Mouse (Mus musculus): ENCODE measurements around the gene Auh. TPM values are rescaled to one million over a fixed set of nuclear protein-coding genes. Genes with fewer than 3 reads are reported as not detected.

Auh gene
- polyA plus RNA-seq, 1 experiment from 2014 or later, result 61.7 TPM

DNA sequence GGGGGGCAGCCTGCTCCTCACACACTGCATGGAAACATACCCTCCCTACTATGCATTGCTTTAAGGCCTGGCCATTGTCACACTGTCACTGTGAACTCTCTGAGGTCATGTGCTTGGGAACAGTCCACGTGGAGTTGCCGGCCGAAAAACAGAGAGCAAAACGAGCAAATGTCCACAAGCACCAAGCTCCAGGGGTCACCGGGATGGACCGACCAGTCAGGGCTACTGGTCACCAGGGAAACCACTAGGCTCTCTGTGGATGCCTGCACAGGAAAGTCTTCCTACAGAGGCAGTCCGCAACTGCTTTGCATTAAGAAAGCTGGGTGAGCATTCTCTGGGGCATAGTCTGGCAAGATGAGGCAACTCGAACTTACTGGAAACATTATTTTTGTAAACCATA, 82.0 kb downstream of the Auh start:
- no peak for ATAC-seq (replicated peaks; ENCODE audit: extremely low read depth, insufficient read depth, low FRiP score)
- Histone ChIP-seq H3K9me3 (replicated peaks; ENCODE audit: control insufficient read depth, low read length) (no peaks in the 10 kb centered on the region), H3K4me2 (ENCODE audit: low read depth, low read length) (no peak overlapping the region), H3K4me1 (ENCODE audit: control insufficient read depth, insufficient read depth, low read length) (peaks cover 18% of the 10 kb centered on the region), H3K9ac (ENCODE audit: low read length) (no peak overlapping the region), H3K27me3 (ENCODE audit: control insufficient read depth, insufficient read depth, low read length) (no peaks in the 10 kb centered on the region), H3K36me3 (ENCODE audit: control insufficient read depth, insufficient read depth) (no peaks in the 10 kb centered on the region), H3K4me3 (ENCODE audit: low read length) (no peak overlapping the region), H3K27ac (ENCODE audit: low read length) (no peak overlapping the region)
- 55% methylated on average over 8 of the region's 8 CpGs for WGBS

DNA sequence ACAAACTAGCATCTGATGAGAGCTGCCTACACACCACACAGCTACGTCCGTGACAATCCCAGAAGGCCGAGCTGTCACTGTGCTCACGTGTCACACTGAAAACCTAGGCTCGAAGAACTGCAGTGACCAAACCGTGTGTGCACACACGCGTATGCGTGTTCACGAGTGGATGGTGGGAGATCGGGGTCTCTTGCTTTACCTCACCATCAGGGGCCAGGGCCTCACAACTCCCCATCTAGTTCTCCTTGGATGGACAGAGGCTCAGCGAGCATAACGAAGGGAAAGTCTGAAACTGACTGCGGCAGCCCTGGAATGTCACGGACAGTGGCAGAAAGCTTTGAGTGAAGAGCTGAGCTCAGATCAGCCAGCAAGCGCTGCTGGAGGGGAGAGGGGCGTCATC, 82.4 kb downstream of the Auh start:
- Histone ChIP-seq H3K9ac (ENCODE audit: low read length) (no peak overlapping the region), H3K4me3 (ENCODE audit: low read length) (no peak overlapping the region), H3K27ac (ENCODE audit: low read length) (no peak overlapping the region), H3K4me2 (ENCODE audit: low read depth, low read length) (no peak overlapping the region), H3K36me3 (ENCODE audit: control insufficient read depth, insufficient read depth) (no peaks in the 10 kb centered on the region), H3K4me1 (ENCODE audit: control insufficient read depth, insufficient read depth, low read length) (peaks cover 18% of the 10 kb centered on the region), H3K9me3 (replicated peaks; ENCODE audit: control insufficient read depth, low read length) (no peaks in the 10 kb centered on the region), H3K27me3 (ENCODE audit: control insufficient read depth, insufficient read depth, low read length) (no peaks in the 10 kb centered on the region)
- 66% methylated on average over 17 of the region's 17 CpGs for WGBS
- no peak for ATAC-seq (replicated peaks; ENCODE audit: extremely low read depth, insufficient read depth, low FRiP score)

- no peak for ATAC-seq (replicated peaks; ENCODE audit: extremely low read depth, insufficient read depth, low FRiP score)
- WGBS, result 87% methylated on average over 4 of the region's 4 CpGs
- Histone ChIP-seq H3K9ac (ENCODE audit: low read length) (no peak overlapping the region), H3K9me3 (replicated peaks; ENCODE audit: control insufficient read depth, low read length) (no peaks in the 10 kb centered on the region), H3K27ac (ENCODE audit: low read length) (no peak overlapping the region), H3K4me3 (ENCODE audit: low read length) (no peak overlapping the region), H3K27me3 (ENCODE audit: control insufficient read depth, insufficient read depth, low read length) (no peaks in the 10 kb centered on the region), H3K4me1 (ENCODE audit: control insufficient read depth, insufficient read depth, low read length) (peaks cover 18% of the 10 kb centered on the region), H3K36me3 (ENCODE audit: control insufficient read depth, insufficient read depth) (no peaks in the 10 kb centered on the region), H3K4me2 (ENCODE audit: low read depth, low read length) (no peak overlapping the region)
Observed at GRCm38 (mm10) chr13:52845618-52846017, 83.9 kb downstream of the Auh start.

GRCm38 (mm10) chr13:52843536-52844178, 85.8 kb downstream of the Auh start:
- no peak for ATAC-seq (replicated peaks; ENCODE audit: extremely low read depth, insufficient read depth, low FRiP score)
- no peak overlapping the region for H3K27ac ChIP-seq (ENCODE audit: low read length)

DNA sequence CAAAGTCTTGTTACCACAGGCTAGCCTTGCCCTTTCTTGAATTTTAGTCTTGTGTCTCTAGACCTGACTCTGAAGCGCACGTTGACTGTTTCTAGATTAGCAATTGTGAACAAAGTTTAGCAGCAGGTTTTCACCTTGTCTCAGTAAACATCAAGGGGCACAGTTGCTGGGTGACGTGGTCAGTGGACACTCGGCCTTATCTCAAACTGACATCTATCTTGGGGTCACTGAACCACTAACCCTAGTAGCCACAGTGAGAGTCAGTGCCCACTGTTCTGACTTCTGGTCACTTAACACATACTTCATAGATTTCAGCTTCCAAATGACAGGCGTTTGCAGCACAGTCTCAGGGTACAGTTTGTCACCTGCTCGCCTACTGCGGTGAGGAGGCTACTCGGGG, 93.2 kb downstream of the Auh start:
- no peak overlapping the region for H3K9ac ChIP-seq (ENCODE audit: low read length)
- ATAC-seq (replicated peaks; ENCODE audit: extremely low read depth, insufficient read depth, low FRiP score), result no peak
- H3K27me3 ChIP-seq (ENCODE audit: control insufficient read depth, insufficient read depth, low read length), result no peaks in the 10 kb centered on the region
- H3K9me3 ChIP-seq (replicated peaks; ENCODE audit: control insufficient read depth, low read length), result no peaks in the 10 kb centered on the region
- H3K27ac ChIP-seq (ENCODE audit: low read length), result no peak overlapping the region
- 83% methylated on average over 8 of the region's 8 CpGs for WGBS
- peaks cover 5% of the 10 kb centered on the region for H3K36me3 ChIP-seq (ENCODE audit: control insufficient read depth, insufficient read depth)
- H3K4me3 ChIP-seq (ENCODE audit: low read length), result no peak overlapping the region
- H3K4me1 ChIP-seq (ENCODE audit: control insufficient read depth, insufficient read depth, low read length), result peaks cover 2% of the 10 kb centered on the region
- no peak overlapping the region for H3K4me2 ChIP-seq (ENCODE audit: low read depth, low read length)

More at GRCm38 (mm10) chr13:52843536-52844178, 85.8 kb downstream of the Auh start:
- peaks cover 16% of the 10 kb centered on the region for H3K4me1 ChIP-seq (ENCODE audit: control insufficient read depth, insufficient read depth, low read length)
- no peak overlapping the region for H3K9ac ChIP-seq (ENCODE audit: low read length)
- no peak overlapping the region for H3K4me2 ChIP-seq (ENCODE audit: low read depth, low read length)
- H3K27me3 ChIP-seq (ENCODE audit: control insufficient read depth, insufficient read depth, low read length), result no peaks in the 10 kb centered on the region
- no peak overlapping the region for H3K4me3 ChIP-seq (ENCODE audit: low read length)
- WGBS, result 55% methylated on average over 10 of the region's 10 CpGs
- no peaks in the 10 kb centered on the region for H3K36me3 ChIP-seq (ENCODE audit: control insufficient read depth, insufficient read depth)
- no peaks in the 10 kb centered on the region for H3K9me3 ChIP-seq (replicated peaks; ENCODE audit: control insufficient read depth, low read length)

GRCm38 (mm10) chr13:52834591-52834990, 94.9 kb downstream of the Auh start:
- no peak for ATAC-seq (replicated peaks; ENCODE audit: extremely low read depth, insufficient read depth, low FRiP score)
- H3K36me3 ChIP-seq (ENCODE audit: control insufficient read depth, insufficient read depth), result peaks cover 5% of the 10 kb centered on the region
- no peak overlapping the region for H3K4me2 ChIP-seq (ENCODE audit: low read depth, low read length)
- H3K27ac ChIP-seq (ENCODE audit: low read length), result no peak overlapping the region
- H3K9me3 ChIP-seq (replicated peaks; ENCODE audit: control insufficient read depth, low read length), result no peaks in the 10 kb centered on the region
- no peaks in the 10 kb centered on the region for H3K27me3 ChIP-seq (ENCODE audit: control insufficient read depth, insufficient read depth, low read length)
- H3K9ac ChIP-seq (ENCODE audit: low read length), result no peak overlapping the region
- WGBS, result 78% methylated on average over 8 of the region's 8 CpGs
- H3K4me3 ChIP-seq (ENCODE audit: low read length), result no peak overlapping the region
- H3K4me1 ChIP-seq (ENCODE audit: control insufficient read depth, insufficient read depth, low read length), result peaks cover 2% of the 10 kb centered on the region

GRCm38 (mm10) chr13:52833748-52834147, 95.7 kb downstream of the Auh start:
- Histone ChIP-seq H3K9me3 (replicated peaks; ENCODE audit: control insufficient read depth, low read length) (no peaks in the 10 kb centered on the region), H3K36me3 (ENCODE audit: control insufficient read depth, insufficient read depth) (peaks cover 5% of the 10 kb centered on the region), H3K27me3 (ENCODE audit: control insufficient read depth, insufficient read depth, low read length) (no peaks in the 10 kb centered on the region), H3K4me2 (ENCODE audit: low read depth, low read length) (no peak overlapping the region), H3K27ac (ENCODE audit: low read length) (no peak overlapping the region), H3K9ac (ENCODE audit: low read length) (no peak overlapping the region), H3K4me1 (ENCODE audit: control insufficient read depth, insufficient read depth, low read length) (peaks cover 2% of the 10 kb centered on the region), H3K4me3 (ENCODE audit: low read length) (no peak overlapping the region)
- ATAC-seq (replicated peaks; ENCODE audit: extremely low read depth, insufficient read depth, low FRiP score), result no peak
- WGBS, result 72% methylated on average over 2 of the region's 2 CpGs

- Histone ChIP-seq H3K27me3 (ENCODE audit: control insufficient read depth, insufficient read depth, low read length) (no peaks in the 10 kb centered on the region), H3K4me2 (ENCODE audit: low read depth, low read length) (no peak overlapping the region), H3K36me3 (ENCODE audit: control insufficient read depth, insufficient read depth) (peaks cover 5% of the 10 kb centered on the region), H3K9ac (ENCODE audit: low read length) (no peak overlapping the region), H3K4me3 (ENCODE audit: low read length) (no peak overlapping the region), H3K4me1 (ENCODE audit: control insufficient read depth, insufficient read depth, low read length) (peaks cover 6% of the 10 kb centered on the region), H3K9me3 (replicated peaks; ENCODE audit: control insufficient read depth, low read length) (no peaks in the 10 kb centered on the region), H3K27ac (ENCODE audit: low read length) (no peak overlapping the region)
- WGBS, result 73% methylated on average over 4 of the region's 4 CpGs
- ATAC-seq (replicated peaks; ENCODE audit: extremely low read depth, insufficient read depth, low FRiP score), result no peak
Observed at GRCm38 (mm10) chr13:52833220-52833619, 96.3 kb downstream of the Auh start.

- WGBS, result 80% methylated on average over 8 of the region's 8 CpGs
- peaks cover 5% of the 10 kb centered on the region for H3K36me3 ChIP-seq (ENCODE audit: control insufficient read depth, insufficient read depth)
Observed at GRCm38 (mm10) chr13:52832481-52833170, 96.9 kb downstream of the Auh start.

More at GRCm38 (mm10) chr13:52832481-52833170, 96.9 kb downstream of the Auh start:
- no peak for ATAC-seq (replicated peaks; ENCODE audit: extremely low read depth, insufficient read depth, low FRiP score)
- Histone ChIP-seq H3K9me3 (replicated peaks; ENCODE audit: control insufficient read depth, low read length) (no peaks in the 10 kb centered on the region), H3K4me2 (ENCODE audit: low read depth, low read length) (no peak overlapping the region), H3K27ac (ENCODE audit: low read length) (no peak overlapping the region), H3K27me3 (ENCODE audit: control insufficient read depth, insufficient read depth, low read length) (no peaks in the 10 kb centered on the region), H3K9ac (ENCODE audit: low read length) (no peak overlapping the region), H3K4me3 (ENCODE audit: low read length) (no peak overlapping the region), H3K4me1 (ENCODE audit: control insufficient read depth, insufficient read depth, low read length) (peaks cover 8% of the 10 kb centered on the region)
